Mouse (Mus musculus) natural killer cell, adult 2 months (primary cell): ENCODE measurements around the gene C1qtnf1.
"Not testable (repeated sequence)": the region's sequence is repeated elsewhere in the genome, so short reads cannot be mapped to it uniquely, and the experiment has no call there.

ENCODE experiments used
- DNase-seq, 2 experiments: peaks; one replicate each; pipeline ENCODE4 v3.0.0; 2022; ENCODE audit warnings: low spot score in 2 of 2

C1qtnf1 gene

DNA sequence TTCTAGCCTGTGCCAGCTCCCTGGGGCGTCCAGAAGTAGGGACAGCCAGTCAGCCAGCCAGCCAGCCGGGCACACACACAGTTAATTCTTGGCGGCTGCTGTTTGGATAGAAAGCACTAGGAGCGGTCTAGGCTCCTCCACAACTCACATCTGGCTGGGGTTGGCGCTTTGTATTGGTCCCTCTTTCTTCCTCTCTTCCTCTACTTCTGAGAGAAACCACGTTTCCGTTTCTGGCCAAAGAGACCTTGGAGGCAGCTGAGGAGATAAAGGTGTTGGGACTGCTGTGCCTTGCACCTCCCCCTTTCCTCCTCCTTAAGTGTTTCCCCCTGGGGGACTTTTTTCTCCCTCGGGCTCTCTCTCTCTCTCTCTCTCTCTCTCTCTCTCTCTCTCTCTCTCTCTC, at the start of gene C1qtnf1:
Gene C1qtnf1 (plus strand): TSS at position 218 of the 400 bp plus-strand sequence.
- DNase-seq = no peak

DNA sequence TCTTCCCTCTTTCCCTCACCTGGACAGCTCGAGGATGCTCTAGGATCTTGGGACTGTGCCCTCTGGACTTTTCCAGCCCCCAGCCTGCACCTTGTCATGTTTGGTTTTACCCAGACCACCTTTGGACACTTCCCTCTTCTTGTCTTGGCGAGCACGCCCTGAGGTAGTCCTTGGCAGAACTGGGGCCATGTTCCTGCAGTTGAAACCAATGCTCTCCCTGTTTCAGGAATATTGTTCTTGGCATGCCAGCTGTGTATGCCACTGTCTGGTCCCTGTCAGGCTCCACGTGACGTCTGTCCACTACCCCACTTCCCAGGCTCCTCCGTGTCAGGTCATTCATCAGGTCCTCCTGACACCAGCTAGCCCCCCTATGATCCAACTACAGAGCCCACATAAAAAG, 49.3 kb upstream of the C1qtnf1 start:
- DNase-seq = no peak

DNA sequence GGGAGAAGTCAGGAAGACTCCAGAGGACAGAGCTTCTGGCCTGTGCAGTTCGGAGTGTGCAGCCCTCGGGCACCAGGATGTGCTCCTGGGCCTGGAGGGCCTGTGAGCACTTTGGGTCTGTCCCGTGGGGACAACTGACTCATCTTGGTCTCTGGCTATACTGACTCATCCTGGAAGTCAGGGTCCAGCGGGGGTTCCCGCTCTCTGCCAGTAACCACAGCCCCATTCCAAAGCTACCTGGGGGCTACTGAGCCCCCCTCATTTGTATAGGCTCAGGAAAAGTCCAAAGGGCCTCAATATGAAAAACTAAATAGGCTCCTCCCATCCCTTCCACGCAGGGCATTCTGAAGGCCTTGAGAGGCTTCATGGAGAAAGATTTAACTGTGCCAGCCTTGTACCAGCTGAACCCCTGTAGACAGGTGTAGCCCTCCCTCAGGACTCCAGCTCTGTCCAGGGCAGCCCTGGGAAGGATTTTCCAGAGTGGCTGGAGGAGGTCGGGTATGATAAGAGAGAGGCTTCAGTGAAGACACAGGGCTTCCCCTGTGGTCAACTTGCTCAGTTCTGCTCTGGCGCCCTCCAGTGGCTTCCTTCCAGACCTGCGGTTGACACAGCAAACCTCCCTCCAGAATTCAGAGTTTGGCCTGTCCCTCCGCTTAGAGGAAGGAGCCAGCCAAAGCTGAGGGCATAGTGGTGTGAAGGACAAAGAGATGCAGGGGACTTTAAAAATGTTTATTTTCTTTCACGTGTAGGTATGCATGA, 48.6 kb upstream of the C1qtnf1 start:
- DNase-seq = peak; percentile 69 to 77

- not testable (repeated sequence) for DNase-seq
Observed at GRCm38 (mm10) chr11:118387816-118388215, 40.2 kb upstream of the C1qtnf1 start.

DNA sequence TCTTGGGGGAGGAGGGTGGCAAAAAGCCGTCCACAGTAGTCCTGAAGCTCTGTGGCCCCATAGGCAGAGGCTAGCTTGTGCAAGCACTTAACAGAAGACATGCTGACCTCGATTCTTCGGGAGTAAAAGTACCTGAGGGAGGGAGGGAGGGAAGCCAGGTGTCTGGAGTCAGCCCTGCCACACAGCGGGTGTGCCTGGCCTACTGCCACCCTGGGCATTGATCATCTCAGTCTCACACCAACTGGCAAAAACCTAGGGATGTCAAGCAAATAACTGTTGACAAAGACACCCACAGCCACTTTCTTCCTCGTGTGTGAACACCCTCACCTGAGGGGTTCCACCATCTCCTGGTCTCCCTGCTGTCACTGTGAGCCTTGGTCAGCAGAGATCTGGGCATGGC, 34.0 kb upstream of the C1qtnf1 start:
- DNase-seq = no peak

- no peak for DNase-seq
Observed at GRCm38 (mm10) chr11:118394538-118394937, 33.5 kb upstream of the C1qtnf1 start.

DNA sequence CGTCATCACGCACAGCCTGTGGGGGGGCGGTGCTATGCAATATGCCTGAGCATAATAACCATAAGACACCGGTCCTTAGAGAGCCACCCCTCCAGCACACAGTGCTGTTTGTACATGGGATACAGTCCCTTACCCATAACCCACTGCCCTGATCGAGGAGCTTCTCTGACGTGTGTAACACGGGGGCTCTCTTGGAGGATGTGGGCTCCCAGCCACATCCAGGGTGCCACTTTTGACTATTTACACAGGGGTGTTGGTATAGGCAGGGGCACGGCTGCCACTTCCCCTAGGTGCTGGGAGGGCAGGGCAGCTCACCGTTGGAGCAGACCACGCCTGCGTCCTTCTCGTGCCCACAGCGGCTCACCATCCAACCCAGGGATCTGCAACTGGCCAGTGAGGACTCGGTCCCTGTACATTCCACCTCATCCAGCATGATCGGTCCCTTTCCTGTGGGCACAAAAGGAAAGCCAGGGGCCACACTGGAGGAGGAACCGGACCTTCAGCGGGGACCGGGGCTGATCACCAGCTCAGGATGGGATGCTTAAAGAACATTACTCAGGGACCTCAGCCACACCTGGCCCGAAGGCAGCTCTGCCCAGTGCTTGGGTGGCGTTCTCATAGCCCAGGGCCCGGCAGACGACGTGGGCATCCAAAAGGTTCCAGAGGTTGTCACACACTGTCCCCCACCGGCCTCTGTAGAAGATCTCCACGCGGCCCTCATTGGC, 30.0 kb upstream of the C1qtnf1 start:
- peak; percentile 64 to 74 for DNase-seq

- no peak for DNase-seq
Observed at GRCm38 (mm10) chr11:118399891-118400565, 28.0 kb upstream of the C1qtnf1 start.

- DNase-seq = no peak
Observed at GRCm38 (mm10) chr11:118400566-118400936, 27.5 kb upstream of the C1qtnf1 start.

- no peak for DNase-seq
Observed at GRCm38 (mm10) chr11:118401195-118401594, 26.8 kb upstream of the C1qtnf1 start.

- DNase-seq = peak; percentile 46 to 53
Observed at GRCm38 (mm10) chr11:118401760-118402280, 26.2 kb upstream of the C1qtnf1 start, which contains the start of gene Lgals3bp. Gene Lgals3bp (minus strand): TSS chr11:118402092.

GRCm38 (mm10) chr11:118403183-118403582, 24.8 kb upstream of the C1qtnf1 start:
- DNase-seq = no peak

DNA sequence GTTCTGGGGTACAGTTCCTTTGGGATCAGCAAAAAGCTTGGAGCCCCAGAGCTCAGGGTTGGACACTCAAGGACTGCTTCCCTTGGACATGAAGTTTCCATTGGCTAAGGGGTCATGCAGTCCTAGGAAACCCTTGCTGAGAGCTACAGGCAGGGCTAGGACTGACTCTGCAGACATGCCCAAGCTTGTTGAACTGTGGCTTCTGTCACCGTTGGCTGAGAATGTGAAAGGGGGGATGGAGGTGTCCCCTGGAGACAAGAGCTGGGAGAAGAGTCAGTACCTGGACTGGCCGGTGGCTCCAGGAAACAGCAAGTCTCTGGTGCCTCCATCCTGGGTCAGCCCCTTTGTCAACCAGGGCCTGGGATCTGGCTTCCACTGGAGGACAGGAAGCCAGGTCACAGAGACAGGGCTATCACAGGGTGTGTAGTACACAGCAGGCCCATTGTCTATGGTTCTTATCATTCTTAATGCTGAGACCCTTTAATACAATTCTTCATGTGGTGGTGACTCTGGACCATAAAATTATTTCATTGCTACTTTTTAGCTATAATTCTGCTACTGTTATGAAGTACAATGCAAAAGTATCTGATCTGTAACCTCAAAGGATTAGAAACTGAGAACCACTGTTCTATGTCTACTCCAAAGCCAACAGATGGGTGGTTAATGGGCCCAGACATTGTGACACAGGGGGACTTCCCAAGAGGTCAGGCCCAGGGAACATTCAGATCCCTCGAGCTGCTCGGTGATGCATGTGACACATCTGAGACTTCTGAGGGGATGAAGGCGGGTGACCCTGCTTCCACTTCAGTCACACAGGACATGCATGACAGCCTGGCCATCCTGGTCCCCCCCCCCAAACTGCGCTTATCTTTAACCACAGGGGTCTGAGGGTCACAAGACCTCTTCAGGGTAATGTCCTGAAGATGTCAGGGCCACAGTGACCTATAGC, 23.8 kb upstream of the C1qtnf1 start:
- peak in 1 of 2 experiments; percentile 34 for DNase-seq

- no peak for DNase-seq
Observed at GRCm38 (mm10) chr11:118405311-118405710, 22.7 kb upstream of the C1qtnf1 start.

GRCm38 (mm10) chr11:118406521-118406920, 21.5 kb upstream of the C1qtnf1 start:
- no peak for DNase-seq

DNA sequence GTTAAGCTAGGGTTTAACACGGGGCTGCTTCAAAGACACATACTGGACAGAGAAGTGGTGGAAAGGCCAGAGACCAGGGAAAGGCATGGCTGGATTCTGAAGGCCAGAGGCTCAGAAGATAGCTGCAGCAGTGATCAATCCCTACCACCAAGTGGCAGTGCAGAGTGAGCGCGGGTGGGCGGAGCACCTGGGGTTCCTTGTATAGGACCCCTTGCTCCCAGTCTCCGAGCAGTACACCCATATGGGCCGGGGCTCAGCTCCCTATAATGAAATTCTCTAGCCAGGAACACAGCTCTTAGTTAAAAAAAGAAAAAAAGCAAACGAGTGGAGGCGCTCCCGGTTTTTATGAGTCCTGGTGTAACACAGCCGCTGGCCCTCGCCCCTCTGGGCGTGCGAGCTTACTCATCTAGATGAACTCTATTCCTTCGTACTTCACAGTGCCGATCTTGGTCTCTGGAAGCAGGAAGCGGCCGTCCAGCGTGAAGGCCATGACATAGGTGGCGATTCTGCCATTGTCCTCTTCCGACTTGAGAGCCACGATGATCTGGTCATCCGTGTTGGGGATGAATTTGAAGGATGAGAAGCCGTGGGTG, 20.6 kb upstream of the C1qtnf1 start:
- DNase-seq = peak; percentile 52 to 55

- no peak for DNase-seq
Observed at GRCm38 (mm10) chr11:118408051-118408740, 19.8 kb upstream of the C1qtnf1 start.

DNA sequence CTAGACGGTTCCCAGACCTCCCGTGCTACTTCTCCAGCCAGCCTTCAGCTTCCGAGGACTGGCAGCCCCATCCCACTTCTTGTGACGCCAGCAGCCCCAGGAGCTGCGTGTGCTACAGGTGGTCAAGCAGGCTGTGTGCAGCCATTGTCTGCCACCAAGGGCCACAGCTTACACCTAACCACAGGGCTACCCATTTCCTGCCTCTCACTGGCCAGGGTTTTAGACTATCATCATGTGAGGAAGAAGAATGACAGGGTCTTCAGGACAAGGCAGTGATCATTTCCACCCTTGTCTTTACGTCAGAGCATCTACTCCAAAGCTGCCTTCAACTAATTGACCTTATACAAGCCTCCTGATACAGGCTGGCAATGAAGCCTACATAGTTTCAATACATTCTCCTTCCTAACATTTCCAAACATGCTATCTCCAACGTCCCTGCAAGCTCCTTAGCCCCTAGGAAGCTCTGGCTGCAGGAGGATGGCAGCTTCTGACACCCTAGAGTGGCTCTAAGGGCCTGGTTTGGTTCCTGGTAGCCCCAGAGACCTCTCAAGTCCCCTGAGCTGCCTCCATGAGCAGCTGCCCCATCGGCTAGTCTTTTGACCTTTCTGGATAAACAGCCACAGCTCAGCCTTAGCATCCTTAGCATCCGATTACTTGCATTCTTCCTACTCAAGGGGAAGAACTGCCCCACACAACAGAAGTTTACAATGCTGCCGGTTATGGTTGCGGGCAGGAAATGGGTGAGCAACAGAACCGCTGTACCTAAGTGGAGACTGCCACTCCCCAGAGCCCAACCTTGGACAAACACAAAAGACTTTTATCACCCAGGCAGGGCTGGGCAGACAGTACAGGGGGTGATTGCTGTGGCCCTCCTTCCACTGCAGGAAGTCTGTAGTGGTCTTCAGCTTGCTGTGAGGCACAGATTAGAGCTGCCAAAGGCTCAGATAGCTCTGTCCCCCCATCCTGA, 18.6 kb upstream of the C1qtnf1 start:
- peak; percentile 59 to 78 for DNase-seq

DNA sequence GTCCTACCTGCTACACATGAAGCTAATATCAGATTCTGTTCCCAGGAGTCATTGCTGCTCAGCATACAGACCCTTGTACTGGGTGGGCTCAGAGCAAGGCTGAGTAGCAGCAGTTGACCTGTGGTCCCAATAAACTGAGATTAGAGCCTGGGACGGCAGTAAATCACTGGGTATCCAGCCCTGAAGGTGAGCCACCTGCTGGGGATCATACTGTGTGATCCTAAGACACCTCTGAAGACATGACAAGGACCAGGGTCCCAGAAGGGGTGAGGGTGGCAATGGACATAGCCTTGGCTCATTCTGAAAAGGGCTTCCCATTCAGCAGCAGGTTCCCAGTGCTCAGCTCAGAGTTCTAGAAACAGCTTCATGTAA, 17.9 kb upstream of the C1qtnf1 start:
- DNase-seq = no peak
